Mouse (Mus musculus): Measurements from ENCODE around the gene Mbd6.

DNA sequence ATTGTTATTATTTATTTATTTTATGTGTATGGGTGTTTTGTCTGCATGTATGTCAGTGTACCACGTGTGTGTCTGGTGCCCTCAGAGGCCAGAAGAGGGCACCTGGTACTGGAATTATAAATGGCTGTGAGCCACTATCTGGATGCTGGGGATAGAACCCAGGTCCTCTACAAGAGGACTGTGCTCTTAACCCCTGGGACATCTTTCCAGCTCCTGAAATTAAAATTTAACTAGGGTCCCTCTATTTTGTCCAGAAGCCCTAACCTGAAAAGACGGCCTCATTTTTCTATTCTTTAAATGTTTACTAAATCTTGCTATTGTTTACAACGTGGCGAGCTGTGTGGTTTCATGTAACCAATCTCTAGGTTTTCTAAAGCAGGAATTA lies 23.1 kb downstream of the Mbd6 start:
- no peak for TF ChIP-seq CTCF (IDR thresholded peaks at IDR 0.05; ENCODE audit: borderline replicate concordance, control insufficient read depth, extremely low read depth, insufficient read depth, low read length, poor library complexity)
- no peak for TF ChIP-seq POLR2A (IDR thresholded peaks at IDR 0.05; ENCODE audit: control insufficient read depth, extremely low read depth, insufficient read depth, low read length, poor library complexity)
